Mouse (Mus musculus): Measurements from ENCODE around the gene Arnt2. TPM values are rescaled to one million over a fixed set of nuclear protein-coding genes. Genes with fewer than 3 reads are reported as not detected.

Arnt2 gene
- polyA plus RNA-seq, 1 experiment from 2014 or later: 0.15 TPM

DNA sequence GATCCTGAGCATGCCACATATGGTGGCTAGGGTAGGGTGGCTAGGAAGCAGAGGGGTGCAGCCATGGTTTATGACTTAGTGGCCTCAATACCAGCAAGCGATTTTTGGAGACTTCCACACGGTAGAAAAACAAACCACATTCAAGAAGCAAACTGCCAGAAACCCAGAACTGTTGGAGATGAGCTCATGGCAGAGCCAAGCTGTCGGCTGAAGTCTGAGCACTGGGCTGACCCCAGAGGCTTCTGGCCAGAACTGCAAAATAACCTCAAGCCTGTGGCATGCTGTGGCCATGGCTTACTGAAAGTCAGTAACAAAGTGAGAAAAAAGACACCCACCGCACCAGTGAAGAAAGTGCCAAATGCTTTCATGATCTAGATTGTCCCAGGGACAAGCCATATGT lies 110.4 kb downstream of the Arnt2 start:
- no peaks in the 10 kb centered on the region for H3K4me1 ChIP-seq (ENCODE audit: control insufficient read depth, low read depth, low read length)
- WGBS (ENCODE audit: insufficient replicate concordance): 58% methylated on average over 4 of the region's 4 CpGs
- H3K27me3 ChIP-seq (ENCODE audit: control insufficient read depth, insufficient read depth, low read depth, low read length): no peaks in the 10 kb centered on the region
- H3K9ac ChIP-seq (ENCODE audit: low read depth, low read length): no peak overlapping the region
- H3K36me3 ChIP-seq (ENCODE audit: control insufficient read depth, insufficient read depth): no peaks in the 10 kb centered on the region
- H3K4me2 ChIP-seq (ENCODE audit: low read depth, low read length): no peak overlapping the region
- no peak overlapping the region for H3K4me3 ChIP-seq (ENCODE audit: low read depth, low read length)
- no peak overlapping the region for H3K27ac ChIP-seq (ENCODE audit: low read length)
- H3K9me3 ChIP-seq (replicated peaks; ENCODE audit: control insufficient read depth, low read length): no peaks in the 10 kb centered on the region
- ATAC-seq (ENCODE audit: low read depth): no peak

DNA sequence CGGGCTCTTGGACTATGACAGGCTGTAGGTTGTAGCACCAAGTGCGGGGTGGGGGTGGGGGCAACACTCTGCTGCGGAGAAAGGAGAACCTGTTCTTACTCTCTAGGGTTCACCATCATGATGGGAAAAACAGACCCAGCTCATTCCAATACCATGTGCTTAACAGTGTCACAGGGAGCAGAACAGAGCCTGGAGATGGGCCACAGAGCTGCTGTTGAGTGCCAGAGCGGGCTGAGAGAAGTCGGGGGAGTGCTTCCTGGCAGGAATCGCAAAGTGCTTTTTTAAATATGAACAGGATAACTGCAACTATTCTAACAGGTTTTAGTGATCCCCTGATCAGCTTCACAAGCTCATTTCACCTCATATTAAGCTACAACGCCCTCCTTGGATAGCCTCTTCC lies 116.9 kb downstream of the Arnt2 start:
- Histone ChIP-seq H3K4me1 (ENCODE audit: control insufficient read depth, low read depth, low read length) (no peaks in the 10 kb centered on the region), H3K27ac (ENCODE audit: low read length) (no peak overlapping the region), H3K9ac (ENCODE audit: low read depth, low read length) (no peak overlapping the region), H3K4me2 (ENCODE audit: low read depth, low read length) (no peak overlapping the region), H3K36me3 (ENCODE audit: control insufficient read depth, insufficient read depth) (no peaks in the 10 kb centered on the region), H3K4me3 (ENCODE audit: low read depth, low read length) (no peak overlapping the region), H3K9me3 (replicated peaks; ENCODE audit: control insufficient read depth, low read length) (no peaks in the 10 kb centered on the region), H3K27me3 (ENCODE audit: control insufficient read depth, insufficient read depth, low read depth, low read length) (no peaks in the 10 kb centered on the region)
- WGBS (ENCODE audit: insufficient replicate concordance): 67% methylated on average over 7 of the region's 7 CpGs
- no peak for ATAC-seq (ENCODE audit: low read depth)

DNA sequence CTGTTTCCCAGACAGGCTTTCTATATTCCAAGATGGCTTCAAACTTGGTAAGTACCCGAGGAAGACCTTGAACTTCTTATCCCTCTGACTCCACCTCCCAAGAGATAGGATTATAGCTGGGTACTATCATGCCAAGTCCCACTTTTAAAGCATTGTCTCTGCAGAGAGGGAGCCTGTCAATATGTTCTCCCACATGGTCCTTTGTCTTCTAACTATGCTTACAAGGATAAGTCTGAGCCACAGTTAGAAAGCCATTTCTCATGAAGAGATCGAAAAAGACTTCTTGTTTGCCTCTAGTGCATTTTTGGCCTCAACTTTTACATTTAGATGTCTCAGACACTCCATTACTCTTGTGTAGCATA lies 122.8 kb downstream of the Arnt2 start:
- no peak overlapping the region for H3K4me3 ChIP-seq (ENCODE audit: low read depth, low read length)
- H3K9ac ChIP-seq (ENCODE audit: low read depth, low read length): no peak overlapping the region
- ATAC-seq (ENCODE audit: low read depth): no peak
- H3K9me3 ChIP-seq (replicated peaks; ENCODE audit: control insufficient read depth, low read length): no peaks in the 10 kb centered on the region
- no peak overlapping the region for H3K4me2 ChIP-seq (ENCODE audit: low read depth, low read length)
- WGBS (ENCODE audit: insufficient replicate concordance): 45% methylated on average over 2 of the region's 2 CpGs
- no peak overlapping the region for H3K27ac ChIP-seq (ENCODE audit: low read length)
- no peaks in the 10 kb centered on the region for H3K36me3 ChIP-seq (ENCODE audit: control insufficient read depth, insufficient read depth)
- H3K27me3 ChIP-seq (ENCODE audit: control insufficient read depth, insufficient read depth, low read depth, low read length): no peaks in the 10 kb centered on the region
- no peaks in the 10 kb centered on the region for H3K4me1 ChIP-seq (ENCODE audit: control insufficient read depth, low read depth, low read length)

DNA sequence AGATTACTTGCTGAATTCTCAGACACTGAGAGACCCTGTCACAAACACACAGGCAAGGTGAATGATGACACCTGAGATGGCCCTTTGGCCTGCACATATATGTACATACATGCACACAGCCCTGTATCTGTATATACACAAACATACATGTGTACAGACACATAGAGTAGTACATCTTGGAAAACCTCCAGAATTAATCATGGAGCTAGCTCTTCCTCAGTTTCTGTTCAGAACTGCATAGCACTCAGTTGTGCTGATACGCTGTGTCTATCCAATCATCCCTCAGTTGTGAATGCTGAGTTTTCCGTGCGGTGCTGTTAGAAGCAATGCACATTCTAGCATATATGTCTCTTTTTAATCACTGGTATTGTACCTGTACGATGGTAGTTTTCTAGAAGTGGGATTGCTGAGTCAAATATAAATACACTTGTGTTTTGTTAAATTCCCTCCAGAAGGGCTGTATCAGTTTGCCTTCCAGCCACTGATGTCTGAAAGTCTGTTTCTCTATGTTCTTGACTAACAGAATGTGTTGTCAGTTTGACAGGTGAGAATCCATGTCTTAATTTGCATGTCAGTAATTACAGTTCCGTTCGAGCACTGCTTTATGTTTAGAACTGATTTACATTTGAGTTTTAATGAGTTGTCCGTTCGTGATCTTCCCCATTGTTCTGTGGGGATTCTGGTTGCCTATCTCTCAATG lies 123.3 kb downstream of the Arnt2 start:
- no peaks in the 10 kb centered on the region for H3K9me3 ChIP-seq (replicated peaks; ENCODE audit: control insufficient read depth, low read length)
- no peaks in the 10 kb centered on the region for H3K36me3 ChIP-seq (ENCODE audit: control insufficient read depth, insufficient read depth)
- ATAC-seq (ENCODE audit: low read depth): no peak
- no peak overlapping the region for H3K4me2 ChIP-seq (ENCODE audit: low read depth, low read length)
- H3K4me1 ChIP-seq (ENCODE audit: control insufficient read depth, low read depth, low read length): no peaks in the 10 kb centered on the region
- no peaks in the 10 kb centered on the region for H3K27me3 ChIP-seq (ENCODE audit: control insufficient read depth, insufficient read depth, low read depth, low read length)
- no peak overlapping the region for H3K4me3 ChIP-seq (ENCODE audit: low read depth, low read length)
- WGBS (ENCODE audit: insufficient replicate concordance): 70% methylated on average over 8 of the region's 8 CpGs
- H3K9ac ChIP-seq (ENCODE audit: low read depth, low read length): no peak overlapping the region
- no peak overlapping the region for H3K27ac ChIP-seq (ENCODE audit: low read length)

DNA sequence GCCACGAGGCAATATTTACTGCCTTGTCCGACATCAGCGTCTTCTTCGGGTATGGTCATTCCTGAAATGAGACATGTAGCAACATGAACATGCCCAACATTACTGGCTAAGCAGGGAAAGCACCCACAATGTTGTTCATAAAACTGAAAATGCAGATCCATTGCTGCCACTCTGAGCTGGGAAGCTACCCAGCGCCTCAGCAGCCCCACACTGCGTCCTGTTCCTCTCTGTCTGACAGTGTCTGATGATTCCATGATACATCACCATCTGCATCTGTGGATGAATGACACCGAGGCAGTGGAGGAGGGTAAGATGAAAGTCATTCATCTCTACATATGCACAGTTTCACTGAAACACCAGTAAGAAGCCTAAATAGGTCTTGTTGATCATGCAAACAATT lies 124.2 kb downstream of the Arnt2 start:
- H3K4me1 ChIP-seq (ENCODE audit: control insufficient read depth, low read depth, low read length): no peaks in the 10 kb centered on the region
- no peak overlapping the region for H3K4me2 ChIP-seq (ENCODE audit: low read depth, low read length)
- H3K36me3 ChIP-seq (ENCODE audit: control insufficient read depth, insufficient read depth): no peaks in the 10 kb centered on the region
- 70% methylated on average over 7 of the region's 7 CpGs for WGBS (ENCODE audit: insufficient replicate concordance)
- no peaks in the 10 kb centered on the region for H3K9me3 ChIP-seq (replicated peaks; ENCODE audit: control insufficient read depth, low read length)
- ATAC-seq (ENCODE audit: low read depth): no peak
- H3K9ac ChIP-seq (ENCODE audit: low read depth, low read length): no peak overlapping the region
- H3K27me3 ChIP-seq (ENCODE audit: control insufficient read depth, insufficient read depth, low read depth, low read length): no peaks in the 10 kb centered on the region
- H3K27ac ChIP-seq (ENCODE audit: low read length): no peak overlapping the region
- no peak overlapping the region for H3K4me3 ChIP-seq (ENCODE audit: low read depth, low read length)

DNA sequence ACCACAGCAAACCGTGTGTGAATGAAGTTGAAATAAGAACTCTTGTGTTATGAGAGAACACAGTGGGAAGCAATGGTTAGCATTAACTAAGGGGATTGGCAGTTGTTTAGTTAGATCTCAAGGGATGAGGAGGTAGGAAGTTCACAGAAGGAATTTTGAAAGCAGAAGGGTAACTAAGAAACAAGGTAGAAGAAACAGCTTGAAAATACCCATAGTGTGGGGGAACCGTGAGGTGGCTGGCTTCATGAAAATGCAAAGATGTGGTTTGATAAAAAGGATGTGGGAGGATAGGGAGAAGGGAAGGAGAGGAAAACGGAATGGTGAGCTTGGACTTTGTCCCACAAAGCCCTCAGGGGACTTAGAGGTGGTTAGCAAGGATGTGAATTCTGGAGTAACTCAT lies 125.0 kb downstream of the Arnt2 start:
- Histone ChIP-seq H3K4me3 (ENCODE audit: low read depth, low read length) (no peak overlapping the region), H3K4me2 (ENCODE audit: low read depth, low read length) (no peak overlapping the region), H3K27me3 (ENCODE audit: control insufficient read depth, insufficient read depth, low read depth, low read length) (no peaks in the 10 kb centered on the region), H3K36me3 (ENCODE audit: control insufficient read depth, insufficient read depth) (no peaks in the 10 kb centered on the region), H3K27ac (ENCODE audit: low read length) (no peak overlapping the region), H3K9me3 (replicated peaks; ENCODE audit: control insufficient read depth, low read length) (no peaks in the 10 kb centered on the region), H3K9ac (ENCODE audit: low read depth, low read length) (no peak overlapping the region), H3K4me1 (ENCODE audit: control insufficient read depth, low read depth, low read length) (no peaks in the 10 kb centered on the region)
- no peak for ATAC-seq (ENCODE audit: low read depth)
- 45% methylated on average over 3 of the region's 3 CpGs for WGBS (ENCODE audit: insufficient replicate concordance)

DNA sequence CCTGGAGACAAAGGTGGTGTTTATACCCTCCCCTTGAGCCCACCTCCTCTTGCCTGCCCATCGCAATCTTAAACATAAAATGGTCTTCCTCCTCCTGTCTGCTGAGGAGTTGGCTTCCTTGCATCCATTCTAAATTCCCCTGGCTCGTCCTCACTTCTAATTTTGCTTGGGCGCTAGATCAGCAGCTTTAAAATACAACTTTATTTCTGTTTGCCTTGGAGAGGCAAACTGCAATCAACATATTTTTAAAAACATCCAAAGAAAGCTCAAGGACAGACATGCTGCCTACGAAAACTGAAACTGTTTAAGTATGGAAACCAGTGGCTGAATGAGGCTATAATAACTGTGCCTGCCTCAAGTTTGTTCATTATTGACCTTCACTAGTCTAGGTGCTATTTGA lies 127.7 kb downstream of the Arnt2 start:
- 55% methylated on average over 4 of the region's 4 CpGs for WGBS (ENCODE audit: insufficient replicate concordance)
- no peak overlapping the region for H3K27ac ChIP-seq (ENCODE audit: low read length)
- H3K4me2 ChIP-seq (ENCODE audit: low read depth, low read length): no peak overlapping the region
- H3K9ac ChIP-seq (ENCODE audit: low read depth, low read length): no peak overlapping the region
- H3K4me1 ChIP-seq (ENCODE audit: control insufficient read depth, low read depth, low read length): no peaks in the 10 kb centered on the region
- H3K36me3 ChIP-seq (ENCODE audit: control insufficient read depth, insufficient read depth): no peaks in the 10 kb centered on the region
- no peak overlapping the region for H3K4me3 ChIP-seq (ENCODE audit: low read depth, low read length)
- no peaks in the 10 kb centered on the region for H3K27me3 ChIP-seq (ENCODE audit: control insufficient read depth, insufficient read depth, low read depth, low read length)
- no peak for ATAC-seq (ENCODE audit: low read depth)
- no peaks in the 10 kb centered on the region for H3K9me3 ChIP-seq (replicated peaks; ENCODE audit: control insufficient read depth, low read length)

DNA sequence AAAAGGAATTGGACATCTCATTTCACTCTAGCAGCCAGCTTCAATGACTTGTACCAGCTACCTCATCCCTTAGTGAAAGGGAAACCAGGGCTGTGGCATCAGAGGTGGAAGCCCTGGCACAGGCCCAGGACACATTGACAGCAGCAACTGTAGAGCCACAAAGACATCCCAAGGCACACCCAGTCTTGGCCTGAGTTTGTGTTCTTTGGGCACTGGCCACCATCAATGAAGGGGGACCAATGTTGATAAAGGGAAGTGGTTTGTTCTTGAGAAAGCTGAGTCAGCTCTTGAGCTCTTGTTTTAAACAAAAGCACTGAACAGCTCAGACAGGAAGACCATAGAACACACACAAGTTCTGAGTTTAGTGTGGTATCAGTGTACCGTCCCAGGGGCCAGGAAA lies 130.7 kb downstream of the Arnt2 start:
- Histone ChIP-seq H3K27ac (ENCODE audit: low read length) (no peak overlapping the region), H3K36me3 (ENCODE audit: control insufficient read depth, insufficient read depth) (no peaks in the 10 kb centered on the region), H3K4me3 (ENCODE audit: low read depth, low read length) (no peak overlapping the region), H3K9ac (ENCODE audit: low read depth, low read length) (no peak overlapping the region), H3K4me1 (ENCODE audit: control insufficient read depth, low read depth, low read length) (no peaks in the 10 kb centered on the region), H3K9me3 (replicated peaks; ENCODE audit: control insufficient read depth, low read length) (no peaks in the 10 kb centered on the region), H3K27me3 (ENCODE audit: control insufficient read depth, insufficient read depth, low read depth, low read length) (no peaks in the 10 kb centered on the region), H3K4me2 (ENCODE audit: low read depth, low read length) (no peak overlapping the region)
- no peak for ATAC-seq (ENCODE audit: low read depth)
- 33% methylated on average over 1 of the region's 1 CpGs for WGBS (ENCODE audit: insufficient replicate concordance)

DNA sequence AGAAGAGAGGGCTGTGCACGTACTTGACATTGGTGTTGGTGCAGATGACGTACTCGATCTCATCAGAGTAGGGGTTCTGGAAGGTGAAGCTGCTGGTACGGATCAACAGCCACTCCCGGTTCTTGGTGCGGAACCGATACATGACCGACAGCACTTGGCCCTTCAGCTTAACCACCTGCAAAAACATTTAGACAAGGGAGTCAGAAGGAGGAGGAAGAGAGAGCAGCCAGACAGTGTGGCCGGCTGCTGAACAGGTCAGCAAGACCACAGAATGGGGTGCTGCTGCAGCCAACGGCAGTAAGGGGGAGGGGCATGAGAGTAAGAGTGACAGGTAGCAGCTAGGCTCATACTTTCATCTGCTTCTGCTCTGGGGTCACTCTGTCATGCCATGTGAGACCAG lies 134.7 kb downstream of the Arnt2 start:
- 61% methylated on average over 10 of the region's 10 CpGs for WGBS (ENCODE audit: insufficient replicate concordance)
- no peaks in the 10 kb centered on the region for H3K27me3 ChIP-seq (ENCODE audit: control insufficient read depth, insufficient read depth, low read depth, low read length)
- H3K27ac ChIP-seq (ENCODE audit: low read length): no peak overlapping the region
- no peak overlapping the region for H3K4me2 ChIP-seq (ENCODE audit: low read depth, low read length)
- H3K9ac ChIP-seq (ENCODE audit: low read depth, low read length): no peak overlapping the region
- no peaks in the 10 kb centered on the region for H3K4me1 ChIP-seq (ENCODE audit: control insufficient read depth, low read depth, low read length)
- no peaks in the 10 kb centered on the region for H3K36me3 ChIP-seq (ENCODE audit: control insufficient read depth, insufficient read depth)
- no peak for ATAC-seq (ENCODE audit: low read depth)
- H3K9me3 ChIP-seq (replicated peaks; ENCODE audit: control insufficient read depth, low read length): no peaks in the 10 kb centered on the region
- H3K4me3 ChIP-seq (ENCODE audit: low read depth, low read length): no peak overlapping the region

Measured in liver, embryonic 16.5 days (tissue).